Mouse (Mus musculus): ENCODE results near the gene Slc35b4.

Slc35b4 gene

GRCm38 (mm10) chr6:34170844-34171494 lies 5.9 kb downstream of the Slc35b4 start:
- DNase-seq = no peak

GRCm38 (mm10) chr6:34168834-34169233 lies 8.1 kb downstream of the Slc35b4 start:
- no peak for DNase-seq

DNA sequence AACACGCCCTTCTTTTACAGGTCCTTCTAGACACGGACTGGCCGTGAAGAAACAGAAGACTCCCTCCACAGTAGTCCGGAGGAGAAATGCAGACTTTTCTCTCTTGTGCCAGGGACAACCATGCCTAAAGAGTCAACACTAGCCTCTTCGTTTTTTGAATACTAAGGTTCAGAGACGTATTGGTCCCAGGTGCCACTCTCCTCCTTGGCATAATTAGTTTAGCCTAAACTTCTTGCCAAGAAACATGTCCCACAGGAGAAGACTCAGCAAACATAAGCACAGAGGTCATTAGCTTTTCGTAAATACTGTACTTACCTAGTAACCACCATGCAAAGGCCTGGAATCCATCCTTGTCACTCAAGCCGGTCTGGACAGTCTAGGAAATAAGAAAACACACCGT lies 13.9 kb downstream of the Slc35b4 start:
- DNase-seq = no peak

GRCm38 (mm10) chr6:34162607-34163006 lies 14.3 kb downstream of the Slc35b4 start:
- DNase-seq = no peak

DNA sequence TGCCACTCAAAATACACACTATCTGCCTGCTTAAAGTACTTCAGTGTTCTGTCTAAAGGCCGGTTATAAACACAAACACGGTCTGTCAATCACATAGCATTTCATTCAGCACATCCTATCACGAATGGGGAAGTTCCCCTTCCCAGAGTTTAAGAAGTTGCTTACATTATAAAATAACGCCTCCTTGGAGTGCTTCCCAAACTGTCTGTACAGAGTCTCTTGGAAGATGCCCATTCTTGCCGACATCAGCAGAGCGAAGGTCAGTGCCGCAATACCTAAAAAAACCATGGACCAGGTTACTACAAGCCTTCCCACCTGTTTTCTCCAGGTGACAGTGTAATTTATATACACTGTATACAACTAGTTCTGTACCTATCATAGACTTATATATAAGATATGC lies 15.4 kb downstream of the Slc35b4 start:
- DNase-seq = no peak

DNA sequence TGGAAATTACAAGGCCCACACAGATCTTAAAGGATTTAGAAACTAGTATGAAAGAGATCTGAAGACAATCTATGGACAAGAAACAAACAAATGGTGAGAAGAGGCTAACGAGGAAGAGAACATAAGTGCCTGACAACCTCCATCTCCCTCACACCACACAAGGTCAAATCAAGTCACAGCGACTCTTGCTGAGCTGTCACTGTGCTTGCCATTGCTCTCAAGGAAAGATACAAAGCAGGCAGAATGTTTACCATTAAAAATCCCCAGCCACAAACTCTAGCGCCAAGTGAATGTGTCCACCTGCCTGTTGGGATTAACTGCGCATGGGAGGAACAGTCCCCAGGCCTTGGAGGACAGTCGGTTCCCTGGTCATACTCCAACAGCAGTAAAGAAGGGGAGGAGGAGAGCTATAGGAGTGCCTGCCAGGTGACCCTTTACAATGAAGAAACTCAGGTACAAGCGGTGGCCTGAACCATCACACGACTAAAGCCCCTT lies 16.0 kb downstream of the Slc35b4 start:
- DNase-seq = no peak

GRCm38 (mm10) chr6:34159998-34160815 lies 16.7 kb downstream of the Slc35b4 start:
- peak; percentile 24 to 68 for DNase-seq

DNA sequence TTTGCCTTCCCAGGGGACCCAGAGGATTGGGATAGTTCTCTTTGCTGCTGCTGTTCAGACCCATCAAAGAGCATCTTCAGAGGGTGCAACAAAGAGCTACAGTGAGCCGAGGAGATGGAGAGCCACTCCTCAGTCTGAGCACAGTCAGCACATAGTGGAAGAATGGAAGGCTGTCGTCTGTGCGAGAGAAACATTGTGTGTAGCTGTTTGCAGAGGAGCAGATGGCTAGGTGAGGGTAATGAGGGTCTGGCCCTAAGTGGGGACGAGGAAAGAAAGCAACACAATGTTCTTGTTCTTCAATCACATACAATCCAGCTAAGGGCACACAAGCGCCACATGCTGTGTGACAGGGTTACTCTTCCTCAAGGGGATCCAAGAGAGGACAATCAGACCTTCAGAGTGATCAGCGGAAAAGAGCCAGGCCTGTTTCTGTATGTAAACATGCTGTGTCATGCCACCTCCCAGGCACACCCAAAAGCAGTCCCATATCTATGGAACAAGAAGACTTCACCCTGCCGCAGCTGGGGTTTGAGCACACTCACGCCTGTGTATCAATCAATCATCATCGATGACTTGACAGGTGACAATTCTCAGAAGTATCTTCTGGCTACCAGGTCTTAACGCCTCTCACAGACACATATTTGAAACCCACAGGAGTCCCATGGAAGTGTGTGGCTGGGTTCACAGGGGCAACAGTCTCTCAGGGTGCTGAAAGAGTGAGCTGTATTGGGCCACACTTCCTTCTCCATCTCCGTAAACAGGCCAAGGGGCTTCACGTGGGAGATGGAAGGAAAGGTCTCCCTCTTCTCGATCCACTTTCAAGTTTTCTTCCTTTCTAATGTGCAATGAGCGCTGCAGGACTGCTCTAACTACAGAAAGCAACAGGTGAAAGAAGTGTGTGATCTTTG lies 19.8 kb downstream of the Slc35b4 start:
- no peak for DNase-seq

- no peak for DNase-seq
These were observed 20.9 kb downstream of the Slc35b4 start for GRCm38 (mm10) chr6:34156057-34156456.

- DNase-seq = no peak
These were observed 21.6 kb downstream of the Slc35b4 start for GRCm38 (mm10) chr6:34155137-34155804.

DNA sequence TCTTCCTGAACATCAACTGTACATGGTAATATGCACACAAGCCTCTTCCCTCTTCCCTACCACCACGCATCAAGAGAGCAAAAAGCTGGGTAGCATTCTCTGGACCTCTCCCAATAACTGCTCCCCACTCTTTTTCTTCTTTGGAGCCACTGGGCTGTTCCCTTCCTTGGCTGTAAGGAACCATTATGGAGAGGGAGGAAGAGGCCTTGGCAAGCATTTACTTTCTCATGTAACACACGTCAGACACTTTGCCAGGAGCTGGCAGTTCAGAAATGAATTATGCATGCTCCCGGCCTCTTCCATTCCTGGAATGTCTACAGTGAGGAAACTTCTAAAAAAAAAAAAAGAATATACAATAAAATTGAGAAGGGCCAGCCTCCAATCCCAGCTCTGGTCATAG lies 22.7 kb downstream of the Slc35b4 start:
- peak; percentile 50 to 65 for DNase-seq

DNA sequence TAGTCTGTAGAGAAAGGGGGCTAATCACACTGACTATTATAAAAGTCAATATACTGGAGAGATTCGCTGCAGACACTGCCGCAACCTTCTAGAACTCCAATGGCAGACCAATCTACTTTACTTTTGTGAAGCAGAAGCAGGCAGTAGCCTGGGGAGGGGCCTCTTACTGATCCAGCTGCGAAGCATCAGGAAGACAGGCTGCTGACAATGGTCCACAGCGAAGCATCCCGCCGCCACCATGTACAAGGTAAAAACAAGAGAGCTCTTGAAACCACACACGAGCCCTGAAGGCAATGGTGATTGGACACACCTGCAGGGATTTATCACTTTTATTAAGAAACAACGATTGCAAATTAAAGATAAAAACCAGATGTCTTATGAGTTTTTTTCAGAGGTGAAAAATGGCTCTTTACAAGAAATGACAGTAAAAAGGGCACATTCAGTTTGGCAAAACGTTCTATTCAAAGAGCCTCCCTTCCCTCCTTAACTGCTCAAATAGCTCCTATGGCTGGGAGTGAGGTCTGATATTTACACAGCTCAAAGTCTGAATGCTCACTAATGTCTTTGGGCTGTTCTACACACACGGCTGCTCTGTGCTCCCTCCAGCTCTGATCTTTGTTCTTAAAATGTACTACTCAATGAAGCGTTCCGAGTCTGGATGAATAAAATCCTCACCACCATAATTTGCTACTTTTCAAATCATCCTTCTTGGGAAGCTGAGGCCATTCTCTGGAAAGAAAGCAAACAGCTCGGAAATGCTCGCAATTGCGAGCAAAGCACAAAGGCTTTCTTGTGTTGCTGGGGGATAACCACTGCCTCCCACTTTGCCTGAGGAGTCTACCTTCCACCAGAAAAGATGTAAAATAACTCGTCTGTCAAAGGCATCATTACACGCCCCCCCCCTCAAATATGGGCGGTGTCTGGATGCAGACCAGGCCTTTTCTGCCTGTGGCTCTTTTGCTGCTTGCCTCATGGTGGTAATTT lies 23.6 kb downstream of the Slc35b4 start:
- DNase-seq = no peak

DNA sequence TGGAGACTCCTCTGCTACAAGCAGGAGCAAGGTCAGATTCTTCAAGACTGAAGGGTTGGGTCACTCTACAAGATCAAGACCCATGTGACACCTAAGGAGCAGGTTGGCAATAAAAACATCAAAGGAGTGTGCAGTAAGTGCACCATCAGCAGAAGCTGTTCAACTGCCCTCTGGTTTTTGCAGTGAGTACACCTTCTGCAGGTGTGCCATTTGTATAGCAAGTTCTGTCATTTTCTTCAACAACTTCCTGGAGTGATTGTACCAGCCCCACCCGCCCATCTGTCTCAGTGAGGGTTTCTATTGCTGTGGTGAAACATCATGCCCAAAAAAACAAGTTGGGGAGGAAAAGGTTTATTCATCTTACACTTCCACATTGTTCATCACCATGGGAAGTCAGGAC lies 27.1 kb downstream of the Slc35b4 start:
- no peak for DNase-seq

DNA sequence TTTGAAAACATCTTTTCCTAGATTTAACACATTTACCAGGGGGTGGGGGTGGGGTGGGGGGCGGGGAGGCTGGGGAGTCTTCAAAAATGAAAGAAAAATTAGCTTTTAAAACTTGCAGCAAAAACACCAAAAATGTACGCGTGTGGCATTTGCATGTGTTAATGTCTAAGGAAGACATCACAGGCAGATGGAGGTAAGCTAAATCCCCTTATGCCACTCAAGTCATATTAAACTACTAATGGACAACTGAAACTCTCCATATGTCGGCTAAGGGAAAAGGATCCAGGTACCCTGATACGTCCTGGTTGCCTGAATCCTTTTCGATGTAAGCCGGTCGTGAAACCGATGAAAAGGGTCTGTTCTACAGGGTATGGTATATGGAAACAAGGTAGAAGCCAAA lies 27.8 kb downstream of the Slc35b4 start:
- no peak for DNase-seq

GRCm38 (mm10) chr6:34148639-34149038 lies 28.3 kb downstream of the Slc35b4 start:
- DNase-seq = no peak

DNA sequence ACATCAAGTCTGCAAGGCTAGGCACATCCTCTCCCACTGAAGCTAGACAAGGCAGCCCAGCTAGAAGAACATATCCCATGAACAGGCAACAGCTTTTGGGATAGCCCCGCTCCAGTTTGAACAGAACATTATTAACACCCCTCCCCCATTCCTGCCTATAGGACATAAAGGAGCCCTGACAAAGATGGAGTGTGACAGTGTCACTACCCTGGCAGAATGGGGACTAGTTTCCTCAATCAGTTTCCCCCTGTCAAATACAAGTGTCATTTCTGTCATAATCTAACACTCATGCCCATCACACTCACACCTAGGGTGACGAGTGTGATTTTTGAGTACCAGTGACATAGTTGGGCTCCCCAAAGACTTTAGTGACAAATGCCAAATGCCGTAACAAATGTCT lies 28.9 kb downstream of the Slc35b4 start:
- DNase-seq = no peak

DNA sequence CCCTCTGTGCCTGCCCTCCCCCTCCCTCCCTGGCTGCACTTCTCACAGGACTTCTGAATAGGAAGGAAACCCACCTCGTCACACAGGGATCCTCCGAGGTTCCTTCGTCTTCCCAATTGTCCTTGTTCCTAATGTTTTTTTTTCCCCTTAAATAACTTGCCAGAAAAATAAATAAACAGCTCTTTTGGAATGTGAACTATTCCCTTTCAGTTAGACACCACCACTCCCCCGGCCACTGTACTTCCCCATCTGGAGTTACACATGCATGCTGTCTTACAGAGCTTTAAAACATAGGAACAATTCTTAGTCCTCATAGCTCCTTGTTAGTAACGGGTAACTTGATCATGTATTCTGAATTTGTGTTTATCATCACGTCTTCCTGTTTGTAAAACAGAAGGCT lies 30.9 kb downstream of the Slc35b4 start:
- peak; percentile 14 to 35 for DNase-seq

DNA sequence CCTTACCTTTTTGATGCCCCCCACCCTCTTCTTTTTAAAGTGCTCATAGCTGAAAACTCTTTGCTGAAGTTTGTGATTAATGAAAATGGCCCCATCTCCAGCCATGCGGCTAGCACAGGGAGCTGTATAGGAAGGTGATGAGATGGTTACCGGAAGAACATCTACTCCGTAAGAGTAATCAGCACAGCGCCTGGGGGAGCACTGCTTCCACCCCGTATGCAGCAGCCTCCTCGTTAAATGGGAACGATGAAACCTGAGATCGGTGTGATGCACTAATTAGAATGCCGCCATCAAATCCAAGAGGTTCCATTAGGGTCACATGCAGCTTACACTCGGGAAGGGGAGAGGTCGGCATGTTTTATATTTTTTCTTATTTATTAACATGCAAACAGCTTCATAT lies 34.0 kb downstream of the Slc35b4 start:
- no peak for DNase-seq

GRCm38 (mm10) chr6:34138366-34138765 lies 38.5 kb downstream of the Slc35b4 start:
- DNase-seq = no peak

DNA sequence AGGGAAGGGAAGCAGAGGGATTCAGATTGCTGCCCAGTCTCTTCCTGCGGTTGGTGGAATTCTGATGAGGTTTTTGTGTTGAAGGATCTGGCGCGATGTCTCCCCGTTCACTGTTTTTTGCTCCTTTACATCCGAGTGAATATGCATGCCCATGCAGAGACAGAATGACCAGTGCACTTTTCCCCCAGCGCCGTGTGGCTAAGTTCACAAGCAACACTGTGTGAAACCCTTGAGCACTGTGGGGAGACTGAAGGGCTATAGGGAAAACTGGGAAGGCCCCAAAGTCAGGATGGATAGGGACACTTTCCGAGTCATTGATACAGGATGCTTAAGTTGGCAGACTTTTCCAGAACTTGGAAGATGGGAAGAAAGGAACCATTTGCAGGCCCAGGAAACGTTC lies 44.5 kb downstream of the Slc35b4 start:
- DNase-seq = no peak

GRCm38 (mm10) chr6:34129261-34129660 lies 47.6 kb downstream of the Slc35b4 start:
- no peak for DNase-seq
